Mouse (Mus musculus): ENCODE data around the gene Slc7a11. TPM values are rescaled to one million over a fixed set of nuclear protein-coding genes. Genes with fewer than 3 reads are reported as not detected.

Gene Slc7a11
- total and polyA plus RNA-seq, 2 experiments from 2014 or later: 0.04 to 0.08 TPM

DNA sequence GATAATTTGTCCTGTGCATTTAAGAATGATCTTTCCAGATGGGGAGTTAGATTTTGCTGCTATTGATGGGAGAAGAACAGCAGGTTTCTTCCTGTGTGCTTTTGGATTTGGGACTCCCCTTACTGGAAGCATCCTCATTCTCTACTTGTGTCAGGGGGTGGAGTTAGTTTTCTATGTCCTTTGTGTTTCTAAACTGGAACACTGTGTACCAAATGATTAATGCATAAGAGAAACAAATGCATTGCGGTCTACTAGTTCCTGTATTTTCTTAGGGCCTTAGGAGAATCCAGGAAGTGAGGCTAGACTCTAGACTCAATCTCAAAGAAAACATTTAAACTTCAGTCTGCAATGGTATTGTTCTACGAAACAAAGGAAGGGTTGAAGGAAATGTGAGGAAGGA, 122.6 kb downstream of the Slc7a11 start:
- Histone ChIP-seq H3K27ac (ENCODE audit: low read depth) (no peak overlapping the region), H3K9ac (replicated peaks; ENCODE audit: low read depth, low read length) (no peak overlapping the region), H3K4me2 (ENCODE audit: low read depth, low read length) (no peak overlapping the region), H3K4me3 (ENCODE audit: low read depth, low read length) (no peak overlapping the region), H3K4me1 (ENCODE audit: control insufficient read depth, insufficient read depth) (no peaks in the 10 kb centered on the region), H3K9me3 (replicated peaks; ENCODE audit: control insufficient read depth, low read length) (no peaks in the 10 kb centered on the region), H3K36me3 (replicated peaks; ENCODE audit: control insufficient read depth, insufficient read depth, low read length) (no peaks in the 10 kb centered on the region), H3K27me3 (ENCODE audit: control insufficient read depth, insufficient read depth, low read length) (no peaks in the 10 kb centered on the region)
- TF ChIP-seq EP300 (IDR thresholded peaks at IDR 0.05; ENCODE audit: low read depth) (no peak), CTCF (IDR thresholded peaks at IDR 0.05; ENCODE audit: low read depth) (no peak)
- DNase-seq (ENCODE audit: low spot score): no peak
- WGBS: 54% methylated on average over 2 of the region's 2 CpGs
- no peak for ATAC-seq (ENCODE audit: insufficient read depth, low read depth)

DNA sequence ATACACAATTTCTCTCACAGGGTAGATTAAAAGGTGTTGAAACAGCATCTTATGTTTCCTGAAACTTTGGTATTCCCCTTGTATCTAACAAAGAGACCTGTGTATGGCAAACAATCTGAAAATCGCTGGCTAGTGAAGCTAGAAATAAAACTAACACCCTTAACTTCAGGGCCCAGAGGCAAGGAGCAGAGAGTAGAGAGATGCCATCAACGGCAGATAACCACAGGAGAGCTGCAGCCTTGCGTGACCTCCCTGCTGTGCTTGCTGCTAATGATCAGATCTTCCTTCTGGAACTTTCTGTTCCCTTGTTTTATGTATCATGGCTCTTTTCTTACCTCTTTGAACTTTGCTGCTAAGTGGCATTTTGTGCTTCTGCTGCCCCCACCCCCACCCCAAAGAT, 125.3 kb downstream of the Slc7a11 start:
- 58% methylated on average over 3 of the region's 3 CpGs for WGBS
- Histone ChIP-seq H3K9ac (replicated peaks; ENCODE audit: low read depth, low read length) (no peak overlapping the region), H3K4me2 (ENCODE audit: low read depth, low read length) (no peak overlapping the region), H3K36me3 (replicated peaks; ENCODE audit: control insufficient read depth, insufficient read depth, low read length) (no peaks in the 10 kb centered on the region), H3K4me3 (ENCODE audit: low read depth, low read length) (no peak overlapping the region), H3K9me3 (replicated peaks; ENCODE audit: control insufficient read depth, low read length) (no peaks in the 10 kb centered on the region), H3K27me3 (ENCODE audit: control insufficient read depth, insufficient read depth, low read length) (no peaks in the 10 kb centered on the region), H3K27ac (ENCODE audit: low read depth) (no peak overlapping the region), H3K4me1 (ENCODE audit: control insufficient read depth, insufficient read depth) (no peaks in the 10 kb centered on the region)
- DNase-seq (ENCODE audit: low spot score) (no peak), ATAC-seq (ENCODE audit: insufficient read depth, low read depth) (no peak)
- TF ChIP-seq EP300 (IDR thresholded peaks at IDR 0.05; ENCODE audit: low read depth) (no peak), CTCF (IDR thresholded peaks at IDR 0.05; ENCODE audit: low read depth) (no peak)

DNA sequence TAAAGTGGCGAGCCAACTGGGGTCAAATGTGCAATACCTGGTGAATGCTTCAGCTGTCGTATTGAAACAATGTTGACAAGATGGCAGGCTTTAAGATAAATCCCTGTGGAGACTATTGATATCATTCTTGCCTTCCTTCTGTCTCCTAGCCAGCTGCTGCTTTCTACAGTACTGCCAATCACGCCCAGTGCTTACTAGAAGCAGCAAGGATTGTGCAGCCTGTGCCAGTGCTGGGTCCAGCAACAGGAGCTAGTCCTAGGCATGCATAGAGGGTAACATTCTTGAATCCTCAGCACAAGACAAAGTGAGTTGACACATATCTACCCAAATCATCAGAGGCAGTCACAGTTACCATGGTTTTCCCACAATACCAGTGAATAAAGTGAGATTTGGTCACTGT, 129.6 kb downstream of the Slc7a11 start:
- H3K27ac ChIP-seq (ENCODE audit: low read depth): no peak overlapping the region
- no peaks in the 10 kb centered on the region for H3K9me3 ChIP-seq (replicated peaks; ENCODE audit: control insufficient read depth, low read length)
- ATAC-seq (ENCODE audit: insufficient read depth, low read depth): no peak
- no peak overlapping the region for H3K4me2 ChIP-seq (ENCODE audit: low read depth, low read length)
- TF ChIP-seq EP300 (IDR thresholded peaks at IDR 0.05; ENCODE audit: low read depth) (no peak), CTCF (IDR thresholded peaks at IDR 0.05; ENCODE audit: low read depth) (no peak)
- H3K36me3 ChIP-seq (replicated peaks; ENCODE audit: control insufficient read depth, insufficient read depth, low read length): no peaks in the 10 kb centered on the region
- DNase-seq (ENCODE audit: low spot score): no peak
- H3K4me3 ChIP-seq (ENCODE audit: low read depth, low read length): no peak overlapping the region
- 73% methylated on average over 3 of the region's 3 CpGs for WGBS
- no peaks in the 10 kb centered on the region for H3K4me1 ChIP-seq (ENCODE audit: control insufficient read depth, insufficient read depth)
- no peak overlapping the region for H3K9ac ChIP-seq (replicated peaks; ENCODE audit: low read depth, low read length)
- no peaks in the 10 kb centered on the region for H3K27me3 ChIP-seq (ENCODE audit: control insufficient read depth, insufficient read depth, low read length)

DNA sequence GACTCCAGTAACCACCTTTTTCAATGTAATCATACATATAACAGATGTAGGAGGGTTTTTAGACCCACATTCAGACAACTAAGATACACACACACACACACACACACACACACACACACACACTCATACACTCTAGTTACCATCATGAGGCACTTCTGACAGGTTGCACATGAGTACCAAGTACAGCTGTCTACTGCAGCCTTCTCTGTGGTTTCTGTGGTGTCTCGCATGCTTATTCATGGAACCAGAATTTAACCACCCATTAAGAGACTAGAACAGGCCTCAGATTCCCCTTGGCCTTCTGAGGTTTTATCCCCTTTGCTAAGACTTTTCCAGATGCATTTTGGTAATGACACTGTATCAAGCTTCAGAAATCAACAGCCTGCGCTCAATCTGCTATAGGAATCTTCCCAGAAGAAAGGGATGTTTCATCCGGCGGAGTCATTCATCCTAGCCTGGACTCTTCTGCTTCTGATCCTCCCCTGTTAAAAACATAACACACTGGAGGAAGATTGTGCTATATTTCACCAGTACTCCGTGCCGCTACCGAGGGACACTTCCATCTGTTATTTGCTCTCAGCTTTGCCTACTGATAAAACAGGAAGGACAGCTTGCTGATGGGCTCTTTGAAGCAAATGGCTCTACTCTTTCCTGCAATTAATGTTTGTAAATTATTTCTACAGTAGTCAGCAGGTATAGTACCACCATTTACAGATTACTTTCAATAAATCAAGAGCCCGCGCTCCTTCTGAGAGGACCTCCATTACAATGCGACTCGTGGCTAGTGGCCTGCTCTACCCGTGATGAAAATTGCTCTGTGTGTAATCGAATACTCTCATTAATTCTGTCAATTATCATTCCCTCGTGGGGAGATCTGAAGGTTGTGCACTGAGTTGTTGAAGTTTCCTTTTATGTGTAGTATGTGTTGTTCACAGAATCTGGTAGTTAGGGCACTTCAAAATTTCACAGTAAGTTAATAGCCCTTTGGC, 135.8 kb downstream of the Slc7a11 start:
- WGBS: 78% methylated on average over 14 of the region's 14 CpGs
- DNase-seq (ENCODE audit: low spot score) (no peak), ATAC-seq (ENCODE audit: insufficient read depth, low read depth) (no peak)
- Histone ChIP-seq H3K36me3 (replicated peaks; ENCODE audit: control insufficient read depth, insufficient read depth, low read length) (no peaks in the 10 kb centered on the region), H3K9me3 (replicated peaks; ENCODE audit: control insufficient read depth, low read length) (no peaks in the 10 kb centered on the region), H3K9ac (replicated peaks; ENCODE audit: low read depth, low read length) (no peak overlapping the region), H3K27ac (ENCODE audit: low read depth) (no peak overlapping the region), H3K4me2 (ENCODE audit: low read depth, low read length) (no peak overlapping the region), H3K4me3 (ENCODE audit: low read depth, low read length) (no peak overlapping the region), H3K4me1 (ENCODE audit: control insufficient read depth, insufficient read depth) (no peaks in the 10 kb centered on the region), H3K27me3 (ENCODE audit: control insufficient read depth, insufficient read depth, low read length) (no peaks in the 10 kb centered on the region)
- no peak for TF ChIP-seq EP300 (IDR thresholded peaks at IDR 0.05; ENCODE audit: low read depth)
- no peak for TF ChIP-seq CTCF (IDR thresholded peaks at IDR 0.05; ENCODE audit: low read depth)

DNA sequence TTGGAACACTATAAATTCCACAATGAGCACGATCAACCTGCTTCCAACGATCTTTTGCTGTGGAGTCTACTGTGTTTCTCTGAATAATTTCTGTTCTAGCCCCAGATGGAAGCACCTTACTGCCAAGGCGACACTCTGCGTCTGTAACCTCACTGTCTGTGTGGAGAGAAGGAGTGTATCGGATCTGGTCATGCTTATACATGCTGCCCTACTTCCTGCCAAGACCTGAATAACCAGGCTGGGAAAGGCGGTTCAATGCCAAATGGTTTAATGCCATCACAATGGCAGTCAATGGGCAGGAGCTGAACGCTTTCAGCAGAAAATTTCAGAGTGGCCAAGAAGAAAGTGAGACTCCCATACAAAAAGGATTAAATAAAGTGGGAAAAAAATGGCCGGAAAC, 137.1 kb downstream of the Slc7a11 start:
- Histone ChIP-seq H3K27me3 (ENCODE audit: control insufficient read depth, insufficient read depth, low read length) (no peaks in the 10 kb centered on the region), H3K36me3 (replicated peaks; ENCODE audit: control insufficient read depth, insufficient read depth, low read length) (no peaks in the 10 kb centered on the region), H3K27ac (ENCODE audit: low read depth) (no peak overlapping the region), H3K4me3 (ENCODE audit: low read depth, low read length) (no peak overlapping the region), H3K9me3 (replicated peaks; ENCODE audit: control insufficient read depth, low read length) (no peaks in the 10 kb centered on the region), H3K9ac (replicated peaks; ENCODE audit: low read depth, low read length) (no peak overlapping the region), H3K4me1 (ENCODE audit: control insufficient read depth, insufficient read depth) (no peaks in the 10 kb centered on the region), H3K4me2 (ENCODE audit: low read depth, low read length) (no peak overlapping the region)
- 80% methylated on average over 8 of the region's 8 CpGs for WGBS
- no peak for TF ChIP-seq EP300 (IDR thresholded peaks at IDR 0.05; ENCODE audit: low read depth)
- no peak for TF ChIP-seq CTCF (IDR thresholded peaks at IDR 0.05; ENCODE audit: low read depth)
- ATAC-seq (ENCODE audit: insufficient read depth, low read depth) (no peak), DNase-seq (ENCODE audit: low spot score) (no peak)

Measured in heart, postnatal 0 days (tissue).